Mouse (Mus musculus) skeletal muscle tissue, adult 2 months (tissue): ENCODE measurements around the gene Itpkc.
A peak's percentile ranks its signal among the peaks of the same experiment; 100 is the strongest.

Experiments
- DNase-seq: peaks from one replicate; pipeline ENCODE4 v3.0.0-alpha.2; 2012; ENCODE audit warnings: low read depth, low spot score

The Itpkc gene

DNA sequence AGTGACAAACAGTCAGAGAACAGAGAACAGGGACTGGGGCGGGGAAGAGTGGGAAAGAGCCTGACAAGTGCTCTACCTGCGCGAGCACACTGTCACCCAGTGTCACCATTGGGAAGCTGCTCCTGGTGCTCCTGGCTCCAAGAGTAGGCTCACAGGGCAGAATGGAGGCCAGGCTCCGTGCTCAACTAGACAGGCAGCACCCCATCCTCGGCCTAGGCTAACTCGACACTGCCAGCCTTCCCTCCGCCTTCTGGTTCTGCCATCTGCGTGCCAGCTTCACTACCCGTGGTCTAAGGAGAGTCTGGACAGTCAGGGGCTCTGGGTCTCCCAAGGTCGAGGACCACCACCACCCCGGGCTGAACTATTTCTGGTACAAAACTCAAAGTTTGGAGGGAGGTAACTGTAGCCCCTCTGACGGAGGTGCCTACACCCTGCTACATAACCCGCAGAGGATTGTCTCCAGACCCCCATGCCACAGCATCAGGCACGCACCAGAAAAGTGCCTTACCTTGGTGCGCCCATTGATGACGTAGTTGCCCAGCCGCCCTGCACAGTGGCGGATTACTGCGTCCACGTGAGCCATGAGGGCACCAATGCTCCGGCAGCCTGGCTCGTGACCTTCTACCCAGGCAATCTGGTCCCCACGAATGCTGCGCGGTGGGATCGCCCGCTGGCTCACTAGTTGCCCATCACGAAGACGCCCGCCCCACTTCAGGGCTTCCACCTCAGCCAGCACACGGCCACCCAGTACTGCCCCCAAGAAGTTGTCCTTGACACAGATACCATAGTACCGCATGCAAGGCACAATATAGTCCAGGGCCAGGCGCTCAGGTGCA lies 64.1 kb downstream of the Itpkc start:
- no peak for DNase-seq

DNA sequence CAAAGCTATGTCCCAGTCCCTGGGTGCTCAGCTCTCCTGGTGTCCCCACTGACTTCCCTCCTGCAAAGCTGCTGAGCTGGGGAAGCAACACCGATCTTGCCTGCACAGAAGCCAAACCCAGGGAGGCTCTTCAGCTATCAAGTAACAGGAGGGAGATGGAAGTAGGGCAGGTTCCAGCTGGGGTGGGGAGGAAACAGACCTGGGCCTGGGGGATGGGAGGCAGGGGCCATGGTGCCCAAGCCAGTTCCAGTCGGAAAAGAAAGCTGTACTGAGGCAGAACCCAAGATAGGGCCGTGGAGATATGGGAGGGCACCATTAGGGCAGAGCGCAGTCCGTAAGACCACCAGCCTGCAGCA lies 65.0 kb downstream of the Itpkc start:
- DNase-seq = peak; percentile 71

DNA sequence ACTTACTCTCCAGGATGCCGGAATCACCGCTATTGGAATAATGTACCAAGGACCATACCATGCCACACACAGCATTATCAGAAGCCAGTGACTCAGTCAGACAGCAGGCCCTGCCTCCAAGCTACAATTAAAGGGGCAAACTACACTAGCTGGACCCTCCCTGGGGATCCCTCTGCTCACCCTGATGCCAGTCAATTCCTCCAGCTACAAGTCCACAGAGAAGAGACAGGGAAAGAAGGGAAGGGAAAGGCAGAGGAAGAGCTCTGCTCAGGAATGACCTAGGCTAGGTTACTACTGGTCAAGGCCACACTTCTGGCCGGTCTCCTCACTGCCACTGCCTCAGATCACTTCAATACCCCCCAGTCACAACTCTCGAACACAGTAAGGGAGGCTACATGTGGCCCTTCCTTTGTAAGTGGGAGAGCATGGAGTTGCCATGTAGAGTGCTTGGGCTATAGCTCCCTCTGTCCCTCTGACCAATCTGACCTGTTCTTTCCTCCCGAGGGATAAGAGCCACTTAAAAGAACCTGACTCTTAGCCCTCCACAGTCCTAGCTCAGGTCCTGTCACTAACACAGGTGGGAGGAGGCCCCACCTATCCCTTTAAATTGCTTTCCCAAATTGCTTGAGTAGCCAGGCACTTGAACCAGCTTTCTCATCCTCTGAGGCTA lies 65.5 kb downstream of the Itpkc start:
- no peak for DNase-seq

DNA sequence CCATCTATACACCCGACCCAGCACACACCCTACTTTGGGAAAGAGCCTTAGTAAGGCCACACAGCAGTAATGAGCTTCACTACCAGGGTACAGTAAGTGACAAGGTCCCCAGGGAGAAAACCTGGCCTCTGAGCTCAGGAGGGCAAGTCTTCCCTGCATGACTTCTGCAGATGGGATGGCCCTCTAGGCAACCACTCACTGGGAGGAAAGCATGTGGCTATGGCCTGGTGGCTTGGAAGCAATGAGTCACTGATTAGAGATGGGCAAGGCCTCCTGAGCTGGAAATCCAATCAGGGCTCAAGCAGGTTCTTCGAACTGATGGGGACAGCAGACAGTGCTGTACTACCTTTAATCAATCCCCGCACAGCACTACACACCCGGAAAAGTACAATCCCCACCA lies 66.7 kb downstream of the Itpkc start:
- no peak for DNase-seq

DNA sequence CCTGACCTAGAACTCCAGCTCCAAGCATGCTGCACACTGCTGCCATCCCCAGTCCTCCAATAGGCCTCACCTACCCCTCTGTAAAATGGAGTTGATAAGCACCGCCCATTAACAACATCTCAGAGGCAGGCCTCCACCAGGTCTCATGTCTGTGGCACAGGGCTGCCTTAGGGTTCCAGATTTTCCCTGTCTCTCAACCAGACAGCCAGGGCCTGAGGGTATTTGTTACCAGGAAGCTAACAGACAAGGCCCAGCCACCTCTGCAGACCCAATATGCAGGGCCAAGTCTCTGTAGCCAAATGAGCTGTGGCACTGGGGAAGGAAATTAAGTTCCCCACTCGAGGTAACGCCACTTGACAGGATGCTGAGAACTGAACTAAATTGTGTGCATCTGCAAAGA lies 67.5 kb downstream of the Itpkc start:
- DNase-seq = no peak

DNA sequence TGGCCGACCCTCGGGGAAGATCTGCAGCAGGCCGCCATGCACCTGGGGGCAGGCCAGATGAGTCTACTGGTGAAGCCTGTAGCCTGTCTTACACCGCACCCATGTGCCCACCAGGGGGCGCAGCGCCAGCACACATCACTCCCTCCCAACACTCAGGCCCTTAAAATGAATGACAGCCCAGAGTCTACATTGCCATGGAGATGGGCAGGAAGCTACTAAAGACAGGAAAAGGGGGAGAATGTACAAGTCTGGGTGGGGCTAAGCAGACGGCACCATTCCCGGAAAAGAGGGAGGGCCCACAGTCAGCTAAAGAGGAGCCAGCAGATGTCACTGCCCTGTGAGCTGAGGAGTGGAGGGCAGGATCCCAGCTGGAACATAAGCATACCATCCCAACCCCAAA lies 68.6 kb downstream of the Itpkc start:
- DNase-seq = peak; percentile 83

DNA sequence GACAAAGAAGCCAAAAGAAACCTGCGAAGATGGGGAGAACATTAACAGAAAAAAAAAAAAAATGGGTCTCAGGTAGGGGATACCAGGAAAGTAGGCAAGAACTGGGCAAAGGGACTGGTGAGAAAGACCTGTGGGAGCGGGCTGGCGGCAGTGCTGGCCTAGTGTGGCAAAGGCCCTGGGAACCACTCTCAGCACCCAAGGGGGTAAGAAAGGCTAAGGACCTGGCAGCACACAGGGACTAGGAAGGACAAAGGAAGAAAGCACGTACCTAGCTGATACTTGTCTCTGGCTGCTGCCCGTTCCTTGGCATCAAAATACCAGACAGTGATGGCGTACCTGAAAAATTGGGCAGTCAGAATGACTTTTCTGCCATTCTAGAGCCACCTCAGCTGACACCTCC lies 69.2 kb downstream of the Itpkc start:
- no peak for DNase-seq

DNA sequence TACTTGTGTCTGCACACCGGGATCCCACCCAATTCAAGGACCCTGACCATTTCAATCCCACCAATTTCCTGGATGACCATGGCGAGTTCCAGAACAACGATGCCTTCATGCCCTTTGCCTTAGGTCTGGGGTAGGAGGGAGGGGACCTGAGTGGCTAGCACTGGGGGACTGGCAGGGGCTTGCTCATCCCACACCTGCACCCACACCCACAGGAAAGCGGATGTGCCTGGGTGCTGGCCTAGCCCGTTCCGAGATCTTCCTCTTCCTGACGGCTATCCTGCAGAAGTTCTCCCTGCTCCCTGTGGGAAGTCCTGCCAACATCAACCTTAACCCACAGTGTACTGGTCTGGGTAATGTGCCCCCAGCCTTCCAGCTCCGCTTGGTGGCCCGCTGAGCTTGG lies 70.3 kb downstream of the Itpkc start:
- DNase-seq = no peak
